In genomic region chr3:97228020-97228419, GRCm38 (mm10) we compare ENCODE assay signal across 7 mouse cellular contexts.
DNase-seq lines count a peak whose midpoint lies in the region; ATAC-seq and TF ChIP-seq lines count a peak whose summit lies in the region.

No protein-coding gene starts in this region.

- 0 out of 2 replicates have a peak, but pooled peaks cover 6% of the 10 kb centered on the region for H3K36me3 ChIP-seq in kidney, postnatal 0 days (ENCODE audit: insufficient read depth, low read length)

- under 1% methylated on average over 16 of the region's 16 CpGs for WGBS in lung, adult 2 months
- WGBS in kidney, postnatal 0 days, result 1% methylated on average over 16 of the region's 16 CpGs

- peak overlapping the region; percentile 43 for H3K27ac ChIP-seq in embryonic fibroblast, embryonic 13.5 days (ENCODE audit: insufficient read depth, low read length)
- H3K27ac ChIP-seq in kidney, postnatal 0 days, result peak overlapping the region; percentile 88

- peaks cover 2% of the 10 kb centered on the region for H3K4me1 ChIP-seq in lung, adult 2 months (ENCODE audit: control insufficient read depth, insufficient read depth, low read length)
- peaks cover 9% of the 10 kb centered on the region; the same call in 1 of the 2 replicates for H3K4me1 ChIP-seq in embryonic fibroblast, embryonic 13.5 days (ENCODE audit: control insufficient read depth, insufficient read depth, low read length)
- no peaks in the 10 kb centered on the region for H3K4me1 ChIP-seq in kidney, postnatal 0 days (replicated peaks; ENCODE audit: insufficient read depth, low read length)

- no peak for DNase-seq in lung, adult 2 months
- DNase-seq in lung, postnatal 10 days, result no peak
- DNase-seq in kidney, postnatal 0 days (ENCODE audit: low spot score), result no peak
- no peak for DNase-seq in layer of hippocampus, postnatal 36 days
- no peak for DNase-seq in left cerebral cortex, adult 18-20 months (ENCODE audit: low spot score in 2 of 2)

- TF ChIP-seq CTCF in lung, adult 2 months (IDR thresholded peaks at IDR 0.05; ENCODE audit: insufficient read depth, low read length), result no peak
- TF ChIP-seq CTCF in embryonic fibroblast, embryonic 13.5 days (IDR thresholded peaks at IDR 0.05; ENCODE audit: borderline replicate concordance, insufficient read depth, low read length), result no peak
- no peak for TF ChIP-seq CTCF in kidney, postnatal 0 days (IDR thresholded peaks at IDR 0.05; ENCODE audit: low read depth)

- peak overlapping the region; percentile 79 for H3K4me2 ChIP-seq in kidney, postnatal 0 days (ENCODE audit: low read length)

- H3K4me3 ChIP-seq in lung, adult 2 months (replicated peaks; ENCODE audit: extremely low read depth, low read depth, low read length), result peak overlapping the region; percentile 62
- peak overlapping the region; percentile 50 for H3K4me3 ChIP-seq in embryonic fibroblast, embryonic 13.5 days (ENCODE audit: insufficient read depth, low read length)
- H3K4me3 ChIP-seq in kidney, postnatal 0 days (replicated peaks; ENCODE audit: low read depth, low read length), result peak overlapping the region; percentile 89

- peak overlapping the region; percentile 88 for H3K9ac ChIP-seq in kidney, postnatal 0 days (ENCODE audit: low read depth, low read length)

- no peaks in the 10 kb centered on the region for H3K27me3 ChIP-seq in kidney, postnatal 0 days (ENCODE audit: insufficient read depth, low read length)

- peak; percentile 49 for ATAC-seq in kidney, postnatal 0 days (replicated peaks; ENCODE audit: low FRiP score, low read depth)
- 0 out of 2 replicates have a peak, but pooled peaks have one; percentile 7 for ATAC-seq in megakaryocyte-erythroid progenitor cell, adult 5-6 weeks (replicated peaks; ENCODE audit: low FRiP score, low TSS enrichment, poor library complexity, severe bottlenecking)

- no peaks in the 10 kb centered on the region for H3K9me3 ChIP-seq in kidney, postnatal 0 days (replicated peaks; ENCODE audit: low read length)

- TF ChIP-seq POLR2A in lung, adult 2 months (IDR thresholded peaks at IDR 0.05; ENCODE audit: borderline replicate concordance, extremely low read depth, low read depth, low read length), result no peak
- TF ChIP-seq POLR2A in embryonic fibroblast, embryonic 13.5 days (IDR thresholded peaks at IDR 0.05; ENCODE audit: low read depth, low read length), result no peak
